Mouse (Mus musculus) forebrain, postnatal 0 days (tissue): Measurements from ENCODE around the gene Colgalt2. TPM values are rescaled to one million over a fixed set of nuclear protein-coding genes. Genes with fewer than 3 reads are reported as not detected.

Experiments used
- ATAC-seq: fragments of 200-750 bp; cut with Nextera tagmentation; 2 replicates; pipeline ENCODE4 v1.8.0; 2017; ENCODE audit warnings: mild to moderate bottlenecking, moderate library complexity
- DNase-seq: peaks from one replicate; pipeline ENCODE4 v3.0.0-alpha.2; 2015
- H3K27ac ChIP-seq: fragments of 300-500 bp; sonication (generic); 2 replicates; pipeline ENCODE4 v1.5.1; 2014; ENCODE audit warnings: low read depth, mild to moderate bottlenecking, antibody characterized with exemption, low read length, moderate library complexity, mixed read lengths
- H3K27me3 ChIP-seq: fragments of 300-500 bp; sonication (generic); 2 replicates; pipeline ENCODE4 v1.6.1; 2014; ENCODE audit warnings: mild to moderate bottlenecking, low read length, mixed read lengths; ENCODE audit not compliant: insufficient read depth
- H3K36me3 ChIP-seq: fragments of 300-500 bp; sonication (generic); 2 replicates; pipeline ENCODE4 v1.6.1; 2014; ENCODE audit warnings: mild to moderate bottlenecking, moderate library complexity; ENCODE audit not compliant: insufficient read depth
- H3K4me1 ChIP-seq: fragments of 300-500 bp; sonication (generic); 2 replicates; pipeline ENCODE4 v1.6.1; 2014; ENCODE audit warnings: antibody characterized with exemption; ENCODE audit not compliant: insufficient read depth
- H3K4me2 ChIP-seq: fragments of 300-500 bp; sonication (generic); 2 replicates; pipeline ENCODE4 v1.6.1; 2014; ENCODE audit warnings: low read depth, mild to moderate bottlenecking, moderate library complexity
- H3K4me3 ChIP-seq: fragments of 300-500 bp; sonication (generic); 2 replicates; pipeline ENCODE4 v1.5.1; 2014; ENCODE audit warnings: low read depth, low read length, mixed read lengths
- H3K9ac ChIP-seq: fragments of 300-500 bp; sonication (generic); 2 replicates; pipeline ENCODE4 v1.6.1; 2014; ENCODE audit warnings: mild to moderate bottlenecking
- H3K9me3 ChIP-seq: fragments of 300-500 bp; sonication (generic); 2 replicates; pipeline ENCODE4 v1.6.1; 2016; ENCODE audit warnings: low read length
- CTCF ChIP-seq: sonication (generic); IDR thresholded peaks from 2 replicates; pipeline ENCODE4 v1.5.1; 2016; ENCODE audit warnings: antibody characterized with exemption, control low read depth, low read depth
- WGBS: fragments of 180-500 bp; shearing (Covaris S2); extraction: QIAGEN DNeasy Blood & Tissue Kit; methylation state at CpG from one replicate; pipeline ENCODE4 v1.1.7; 2014; 5-methylcytosine and 5-hydroxymethylcytosine counted together
- polyA plus RNA-seq: library from polyadenylated mRNA; unstranded; fragments of >200 nt; fragmentation: Nextera tagmentation; extraction: Ambion mirVana; gene quantifications from 2 replicates; pipeline ENCODE4 v1.2.1, GENCODE M21; 2015
- total RNA-seq: library from RNA; depleted of rRNA; stranded (reverse); fragments of >200 nt; gene quantifications from 2 replicates; pipeline ENCODE4 v1.2.3, GENCODE M21; 2014; rRNA removed

The Colgalt2 gene
- total and polyA plus RNA-seq, 2 experiments from 2014 or later: 3.7 to 6.4 TPM

DNA sequence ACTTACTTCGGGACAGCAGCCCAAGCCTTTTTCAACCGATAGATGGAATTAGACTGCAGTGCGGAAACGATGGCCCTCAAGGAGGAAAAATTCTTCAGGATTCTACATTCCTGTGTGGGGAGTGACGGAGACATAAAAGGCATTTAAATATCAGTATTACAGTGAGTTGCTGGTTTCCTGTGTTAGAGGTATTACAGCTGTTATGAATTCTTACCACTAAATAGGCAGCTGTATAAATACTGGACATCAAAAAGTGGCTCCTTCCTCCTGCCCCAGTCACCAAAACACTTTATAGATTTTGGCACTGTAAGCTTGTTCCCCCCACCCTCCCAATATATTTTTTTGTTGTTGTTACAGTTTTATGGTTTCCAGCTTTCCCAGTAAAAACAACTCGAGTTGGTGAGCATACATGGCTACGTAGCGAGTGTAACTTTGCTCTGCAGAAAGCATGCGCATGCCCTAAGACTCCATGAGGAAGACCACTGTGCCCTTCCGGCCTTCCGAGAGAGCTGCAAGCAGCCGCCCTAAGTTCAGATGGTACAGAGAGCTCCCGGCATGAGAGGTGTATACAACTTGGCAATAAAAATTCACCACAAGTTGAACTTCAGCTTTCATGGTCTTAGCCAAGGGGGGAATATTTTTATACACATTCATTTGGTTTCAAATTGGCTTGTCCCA is 149.6 kb downstream of the Colgalt2 start:
- TF ChIP-seq CTCF: no peak
- H3K4me1 ChIP-seq: no peaks in the 10 kb centered on the region
- no peaks in the 10 kb centered on the region for H3K9me3 ChIP-seq
- H3K4me3 ChIP-seq: no peak overlapping the region
- no peak overlapping the region for H3K4me2 ChIP-seq
- no peak for ATAC-seq
- DNase-seq: no peak
- peaks cover 12% of the 10 kb centered on the region; the same call in 1 of the 2 replicates for H3K36me3 ChIP-seq
- WGBS: 92% methylated on average over 13 of the region's 13 CpGs
- no peak overlapping the region for H3K27ac ChIP-seq
- no peak overlapping the region for H3K9ac ChIP-seq
- H3K27me3 ChIP-seq: no peaks in the 10 kb centered on the region

DNA sequence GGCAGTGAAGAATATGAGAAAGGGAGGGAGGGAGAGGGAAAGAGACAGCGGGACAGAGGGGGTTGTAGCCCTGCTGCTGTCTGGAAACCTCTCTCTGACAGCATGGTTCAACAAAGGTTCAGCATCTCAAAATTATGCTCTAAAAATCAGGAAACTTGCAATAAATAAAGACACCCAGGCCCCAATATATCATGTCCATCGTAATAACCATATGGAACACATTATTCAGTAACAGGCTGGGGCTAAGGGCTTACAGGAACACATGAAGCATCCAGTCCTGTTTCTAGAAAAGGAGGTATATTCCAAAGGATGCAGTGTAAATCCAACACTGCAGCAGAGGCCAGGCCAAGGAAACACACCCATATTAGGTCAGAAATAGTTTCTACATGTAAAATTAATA is 150.9 kb downstream of the Colgalt2 start:
- Histone ChIP-seq H3K9me3 (no peaks in the 10 kb centered on the region), H3K4me2 (no peak overlapping the region), H3K27ac (no peak overlapping the region), H3K4me1 (no peaks in the 10 kb centered on the region), H3K4me3 (no peak overlapping the region), H3K27me3 (no peaks in the 10 kb centered on the region), H3K9ac (no peak overlapping the region), H3K36me3 (peaks cover 11% of the 10 kb centered on the region; the same call in 1 of the 2 replicates)
- WGBS: 89% methylated on average over 2 of the region's 2 CpGs
- DNase-seq (no peak), ATAC-seq (no peak)
- no peak for TF ChIP-seq CTCF

- H3K4me2 ChIP-seq: no peak overlapping the region
- no peak for DNase-seq
- H3K9me3 ChIP-seq: no peaks in the 10 kb centered on the region
- 82% methylated on average over 3 of the region's 3 CpGs for WGBS
- no peak overlapping the region for H3K9ac ChIP-seq
- ATAC-seq: no peak
- TF ChIP-seq CTCF: no peak
- H3K27ac ChIP-seq: no peak overlapping the region
- H3K4me3 ChIP-seq: no peak overlapping the region
- H3K36me3 ChIP-seq: peaks cover 11% of the 10 kb centered on the region; the same call in 1 of the 2 replicates
- H3K27me3 ChIP-seq: no peaks in the 10 kb centered on the region
- H3K4me1 ChIP-seq: no peaks in the 10 kb centered on the region
Measured at GRCm38 (mm10) chr1:152550973-152551372, 151.3 kb downstream of the Colgalt2 start.

DNA sequence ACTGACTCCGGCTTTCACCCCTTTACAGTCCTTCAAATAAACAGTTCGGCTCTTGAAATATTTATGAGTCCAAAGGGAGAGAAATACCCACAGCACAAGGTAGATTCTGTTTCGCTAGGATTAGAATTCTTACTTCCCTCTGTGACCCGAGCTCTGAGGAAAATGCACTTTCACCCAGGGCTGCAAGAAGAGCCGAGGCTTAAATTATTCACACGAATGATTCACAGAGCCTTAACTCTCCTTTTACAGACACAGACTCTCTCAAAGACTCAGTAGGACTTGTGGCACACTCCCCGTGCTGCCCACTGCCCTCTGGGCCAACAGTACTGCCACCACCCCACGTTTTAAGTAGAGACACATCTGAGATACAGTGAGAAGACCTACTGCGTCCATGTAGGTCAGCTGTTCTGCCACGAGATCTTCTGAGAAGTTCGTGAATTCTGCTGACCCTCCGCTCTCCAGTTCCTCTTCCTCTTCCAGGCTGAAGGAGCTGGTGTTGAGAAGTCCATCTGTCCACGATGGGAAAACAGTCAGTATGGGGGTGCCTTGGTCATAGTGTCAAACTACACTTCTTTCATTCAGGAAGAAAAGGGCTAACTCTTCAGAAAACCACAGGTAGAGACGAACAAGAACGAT is 154.4 kb downstream of the Colgalt2 start:
- DNase-seq (no peak), ATAC-seq (no peak)
- Histone ChIP-seq H3K27me3 (no peaks in the 10 kb centered on the region), H3K9me3 (no peaks in the 10 kb centered on the region), H3K4me2 (no peak overlapping the region), H3K27ac (no peak overlapping the region), H3K4me1 (no peaks in the 10 kb centered on the region), H3K4me3 (no peak overlapping the region), H3K36me3 (peaks cover 9% of the 10 kb centered on the region; the same call in 1 of the 2 replicates), H3K9ac (no peak overlapping the region)
- 72% methylated on average over 15 of the region's 15 CpGs for WGBS
- no peak for TF ChIP-seq CTCF

DNA sequence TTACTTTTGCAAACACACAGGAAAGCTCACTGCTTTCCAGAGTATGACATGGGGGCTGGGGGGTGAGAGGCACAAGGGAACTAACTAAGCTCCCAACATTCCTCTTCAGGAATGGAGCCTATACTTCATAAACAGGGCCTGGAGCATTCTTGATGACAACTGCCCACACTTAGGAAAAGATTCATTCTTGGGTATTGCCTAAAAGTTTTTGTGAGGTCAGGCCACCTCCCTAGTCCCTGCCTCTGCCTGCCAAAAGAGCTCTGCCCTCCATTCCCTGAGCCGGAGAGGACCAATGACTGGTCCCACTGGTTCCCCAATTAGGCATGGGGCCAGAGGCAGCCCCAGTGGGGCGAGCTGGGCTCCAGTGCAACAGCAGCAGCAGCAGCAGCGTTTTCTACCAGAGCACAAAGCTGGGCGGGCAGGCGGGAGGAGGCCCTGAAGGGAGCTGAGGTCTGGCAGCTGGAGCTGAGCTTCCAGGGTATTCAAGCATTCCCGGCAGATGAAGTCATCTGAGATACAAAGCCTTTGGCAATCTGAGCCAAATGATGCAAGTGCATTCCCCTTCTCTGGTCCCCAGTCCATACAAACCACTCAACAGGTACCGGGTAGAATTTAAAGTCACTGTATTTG is 156.4 kb downstream of the Colgalt2 start:
- peak overlapping the region; percentile 62 for H3K27ac ChIP-seq
- H3K4me1 ChIP-seq: no peaks in the 10 kb centered on the region
- no peak for TF ChIP-seq CTCF
- H3K9me3 ChIP-seq: no peaks in the 10 kb centered on the region
- H3K4me2 ChIP-seq: no peak overlapping the region
- peaks cover 9% of the 10 kb centered on the region; the same call in 1 of the 2 replicates for H3K36me3 ChIP-seq
- DNase-seq (peak; percentile 71), ATAC-seq (peak; percentile 92)
- no peak overlapping the region for H3K4me3 ChIP-seq
- WGBS: 13% methylated on average over 7 of the region's 7 CpGs
- H3K27me3 ChIP-seq: no peaks in the 10 kb centered on the region
- no peak overlapping the region for H3K9ac ChIP-seq

DNA sequence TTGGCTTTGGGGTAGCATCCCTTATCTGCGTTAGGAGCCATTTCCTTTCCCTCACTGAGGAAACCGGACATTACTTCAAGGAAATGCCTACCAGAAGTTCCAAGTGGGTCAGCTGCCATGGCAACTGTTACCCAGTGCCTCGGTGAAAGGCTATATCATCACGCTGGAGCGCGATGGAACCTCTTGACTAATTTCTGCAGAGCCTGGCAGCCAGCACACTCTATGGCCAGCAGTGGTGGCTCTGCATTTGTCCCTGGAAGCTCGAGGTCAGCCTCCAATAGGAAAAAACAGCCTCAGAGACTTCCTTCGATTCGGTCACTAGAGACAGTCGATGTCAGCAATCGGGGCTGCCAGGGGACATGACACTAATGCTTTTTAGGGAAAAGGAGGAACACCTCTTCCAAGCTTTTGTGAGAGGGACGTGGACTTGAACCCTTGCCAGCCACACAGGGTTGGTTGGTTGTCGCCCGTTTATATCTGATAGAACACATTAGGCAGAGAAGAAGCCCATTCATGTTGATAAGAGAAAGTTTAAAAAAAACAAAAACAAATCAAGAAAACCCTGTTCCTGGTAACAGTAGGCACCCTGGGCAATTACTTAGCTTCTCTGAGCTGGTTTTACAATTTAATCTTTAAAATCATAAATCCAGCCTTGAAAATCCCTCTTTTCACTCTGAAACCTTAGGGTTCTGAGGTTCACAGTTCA is 157.1 kb downstream of the Colgalt2 start:
- H3K36me3 ChIP-seq: peaks cover 6% of the 10 kb centered on the region; the same call in 1 of the 2 replicates
- no peak for TF ChIP-seq CTCF
- no peaks in the 10 kb centered on the region for H3K27me3 ChIP-seq
- whole genome bisulfite sequencing: 12% methylated on average over 14 of the region's 14 CpGs
- no peak overlapping the region for H3K4me3 ChIP-seq
- H3K4me1 ChIP-seq: no peaks in the 10 kb centered on the region
- H3K9ac ChIP-seq: no peak overlapping the region
- ATAC-seq (peak; percentile 79), DNase-seq (peak; percentile 57)
- no peak overlapping the region for H3K4me2 ChIP-seq
- H3K9me3 ChIP-seq: no peaks in the 10 kb centered on the region
- H3K27ac ChIP-seq: peak overlapping the region; percentile 62

Other genes with a start within 250 kb of the Colgalt2 start
- gene Tsen15, start 13.1 kb upstream of the Colgalt2 start, total RNA-seq: 28.5 and 39.3 TPM in 2 replicates
- gene Tsen15, start 13.1 kb upstream of the Colgalt2 start, polyA plus RNA-seq: 34.9 and 39.4 TPM in 2 replicates